Comparison of ENCODE assay signal across 27 mouse cellular contexts in genomic region chr13:119149141-119149540, GRCm38 (mm10).
A peak's percentile ranks its signal among the peaks of the same experiment; 100 is the strongest.
DNase-seq lines count a peak whose midpoint lies in the region; ATAC-seq lines count a peak whose summit lies in the region.
"Had no signal": no experiment of that assay in that cellular context is flagged by ENCODE, and none has a peak within 500 bp of the region (broad histone marks: within the 10 kb centered on the region; RNA-seq: fewer than 3 reads in every experiment).

No protein-coding gene starts in this region.

- DNase-seq in limb, embryonic 10.5 days (ENCODE audit: low spot score), result no peak
- DNase-seq: adrenal gland, postnatal 10 days; adrenal gland, postnatal 36 days; B cell, adult 2 months; cerebellum, adult 18-20 months; cerebellum, adult 9-10 months; cerebellum, postnatal 14 days; gastrocnemius, adult 2 months; gastrocnemius, postnatal 14 days; heart, adult 11 months; heart, postnatal 10 days; heart, postnatal 4 days; kidney, adult 11 months had no signal

- H3K9ac ChIP-seq in forebrain, embryonic 12.5 days, result no peak overlapping the region
- H3K9ac ChIP-seq in forebrain, embryonic 13.5 days, result no peak overlapping the region
- H3K9ac ChIP-seq in hindbrain, embryonic 12.5 days, result no peak overlapping the region
- no peak overlapping the region for H3K9ac ChIP-seq in hindbrain, embryonic 13.5 days
- no peak overlapping the region for H3K9ac ChIP-seq in limb, embryonic 13.5 days
- H3K9ac ChIP-seq: heart, embryonic 15.5 days; hindbrain, embryonic 15.5 days had no signal

- no peaks in the 10 kb centered on the region for H3K9me3 ChIP-seq in forebrain, embryonic 12.5 days
- no peaks in the 10 kb centered on the region for H3K9me3 ChIP-seq in forebrain, embryonic 13.5 days (replicated peaks)
- no peaks in the 10 kb centered on the region for H3K9me3 ChIP-seq in hindbrain, embryonic 12.5 days (replicated peaks)
- no peaks in the 10 kb centered on the region for H3K9me3 ChIP-seq in hindbrain, embryonic 13.5 days
- H3K9me3 ChIP-seq in limb, embryonic 13.5 days, result no peaks in the 10 kb centered on the region
- no peaks in the 10 kb centered on the region for H3K9me3 ChIP-seq in limb, embryonic 10.5 days (replicated peaks)
- H3K9me3 ChIP-seq: forebrain, embryonic 10.5 days; G1E; heart, embryonic 15.5 days; hindbrain, embryonic 15.5 days had no signal

- no peak overlapping the region for H3K27ac ChIP-seq in forebrain, embryonic 12.5 days
- H3K27ac ChIP-seq in forebrain, embryonic 13.5 days, result no peak overlapping the region
- no peak overlapping the region for H3K27ac ChIP-seq in hindbrain, embryonic 12.5 days
- no peak overlapping the region for H3K27ac ChIP-seq in hindbrain, embryonic 13.5 days
- H3K27ac ChIP-seq in limb, embryonic 13.5 days, result no peak overlapping the region
- H3K27ac ChIP-seq in limb, embryonic 10.5 days, result no peak overlapping the region
- H3K27ac ChIP-seq: forebrain, embryonic 10.5 days; gastrocnemius, adult 2 months; heart, embryonic 15.5 days; hindbrain, embryonic 15.5 days had no signal

- no peak overlapping the region for H3K4me3 ChIP-seq in forebrain, embryonic 12.5 days (replicated peaks)
- no peak overlapping the region for H3K4me3 ChIP-seq in forebrain, embryonic 13.5 days
- H3K4me3 ChIP-seq in hindbrain, embryonic 12.5 days, result no peak overlapping the region
- no peak overlapping the region for H3K4me3 ChIP-seq in hindbrain, embryonic 13.5 days
- H3K4me3 ChIP-seq in limb, embryonic 13.5 days, result no peak overlapping the region
- H3K4me3 ChIP-seq in limb, embryonic 10.5 days, result no peak overlapping the region
- H3K4me3 ChIP-seq: forebrain, embryonic 10.5 days; gastrocnemius, adult 2 months; heart, embryonic 15.5 days; hindbrain, embryonic 15.5 days had no signal

- WGBS in forebrain, embryonic 12.5 days, result 80% methylated on average over 4 of the region's 4 CpGs
- 82% methylated on average over 4 of the region's 4 CpGs for WGBS in forebrain, embryonic 13.5 days
- 80% methylated on average over 4 of the region's 4 CpGs for WGBS in hindbrain, embryonic 12.5 days
- WGBS in hindbrain, embryonic 13.5 days, result 84% methylated on average over 4 of the region's 4 CpGs
- 84% methylated on average over 4 of the region's 4 CpGs for WGBS in limb, embryonic 13.5 days
- 92% methylated on average over 4 of the region's 4 CpGs for WGBS in limb, embryonic 10.5 days

- no peaks in the 10 kb centered on the region for H3K36me3 ChIP-seq in forebrain, embryonic 12.5 days (replicated peaks)
- H3K36me3 ChIP-seq in forebrain, embryonic 13.5 days (ENCODE audit: poor library complexity, severe bottlenecking), result no peaks in the 10 kb centered on the region
- no peaks in the 10 kb centered on the region for H3K36me3 ChIP-seq in hindbrain, embryonic 12.5 days
- no peaks in the 10 kb centered on the region for H3K36me3 ChIP-seq in hindbrain, embryonic 13.5 days
- no peaks in the 10 kb centered on the region for H3K36me3 ChIP-seq in limb, embryonic 13.5 days
- H3K36me3 ChIP-seq in limb, embryonic 10.5 days, result no peaks in the 10 kb centered on the region
- H3K36me3 ChIP-seq: forebrain, embryonic 10.5 days; G1E; heart, embryonic 15.5 days; hindbrain, embryonic 15.5 days had no signal

- H3K4me1 ChIP-seq in forebrain, embryonic 12.5 days, result no peaks in the 10 kb centered on the region
- H3K4me1 ChIP-seq in forebrain, embryonic 13.5 days, result no peaks in the 10 kb centered on the region
- H3K4me1 ChIP-seq in hindbrain, embryonic 12.5 days, result no peaks in the 10 kb centered on the region
- no peaks in the 10 kb centered on the region for H3K4me1 ChIP-seq in hindbrain, embryonic 13.5 days (replicated peaks)
- no peaks in the 10 kb centered on the region for H3K4me1 ChIP-seq in limb, embryonic 13.5 days
- H3K4me1 ChIP-seq in limb, embryonic 10.5 days, result no peaks in the 10 kb centered on the region
- H3K4me1 ChIP-seq: forebrain, embryonic 10.5 days; heart, embryonic 15.5 days; hindbrain, embryonic 15.5 days had no signal

- no peak overlapping the region for H3K4me2 ChIP-seq in forebrain, embryonic 12.5 days
- no peak overlapping the region for H3K4me2 ChIP-seq in forebrain, embryonic 13.5 days
- H3K4me2 ChIP-seq in hindbrain, embryonic 12.5 days (replicated peaks), result no peak overlapping the region
- no peak overlapping the region for H3K4me2 ChIP-seq in hindbrain, embryonic 13.5 days
- no peak overlapping the region for H3K4me2 ChIP-seq in limb, embryonic 13.5 days (replicated peaks)
- H3K4me2 ChIP-seq: heart, embryonic 11.5 days; heart, embryonic 15.5 days; hindbrain, embryonic 15.5 days had no signal

- peak; percentile 39; the same call in 1 of the 2 replicates for ATAC-seq in forebrain, embryonic 12.5 days (ENCODE audit: low FRiP score)
- ATAC-seq in forebrain, embryonic 13.5 days, result no peak
- ATAC-seq in hindbrain, embryonic 12.5 days (ENCODE audit: low FRiP score), result 0 out of 2 replicates have a peak, but pooled peaks have one; percentile 50
- ATAC-seq in hindbrain, embryonic 13.5 days (ENCODE audit: low FRiP score), result no peak
- ATAC-seq in limb, embryonic 13.5 days (ENCODE audit: low FRiP score, low read depth), result peak; percentile 51; the same call in 1 of the 2 replicates
- ATAC-seq: forebrain, embryonic 16.5 days; inflammation-experienced regulatory T-cells, adult 6 months; Patski had no signal

- H3K27me3 ChIP-seq in forebrain, embryonic 12.5 days, result no peaks in the 10 kb centered on the region
- no peaks in the 10 kb centered on the region for H3K27me3 ChIP-seq in forebrain, embryonic 13.5 days
- H3K27me3 ChIP-seq in hindbrain, embryonic 12.5 days, result no peaks in the 10 kb centered on the region
- H3K27me3 ChIP-seq in hindbrain, embryonic 13.5 days, result no peaks in the 10 kb centered on the region
- no peaks in the 10 kb centered on the region for H3K27me3 ChIP-seq in limb, embryonic 13.5 days
- no peaks in the 10 kb centered on the region for H3K27me3 ChIP-seq in limb, embryonic 10.5 days (ENCODE audit: low read depth, poor library complexity, severe bottlenecking)
- H3K27me3 ChIP-seq: CH12.LX; heart, embryonic 15.5 days; hindbrain, embryonic 15.5 days; Patski had no signal

Comparison
In these comparisons a context has a peak if more than half of its experiments do, and no peak if none do; other contexts are left out.
1. ATAC-seq: peak in forebrain, embryonic 12.5 days (single experiment), hindbrain, embryonic 12.5 days (single experiment) and limb, embryonic 13.5 days (single experiment); none in forebrain, embryonic 13.5 days (single experiment) and hindbrain, embryonic 13.5 days (single experiment).